Mouse (Mus musculus) heart, embryonic 14.5 days (tissue): Measurements from ENCODE around the gene Il16. TPM values are rescaled to one million over a fixed set of nuclear protein-coding genes. Genes with fewer than 3 reads are reported as not detected.

Experiments used
- ATAC-seq: fragments of 200-750 bp; cut with Nextera tagmentation; 2 replicates; pipeline ENCODE4 v1.8.0; 2017; ENCODE audit warnings: low read depth, moderate TSS enrichment; ENCODE audit not compliant: insufficient number of reproducible peaks, insufficient read depth, low FRiP score
- H3K27ac ChIP-seq, 2 experiments: fragments of 200-500 bp in 1 of 2; fragments of 300-500 bp in 1 of 2; sonication (generic) in 1 of 2; replicated peaks in 1 of 2; 2 replicates each; pipeline ENCODE4 v1.5.1; 2012 to 2014; ENCODE audit warnings: low read depth in 2 of 2, low read length in 2 of 2, control low read depth in 1 of 2, mild to moderate bottlenecking in 1 of 2, mixed read lengths in 1 of 2; ENCODE audit not compliant: control insufficient read depth in 1 of 2, insufficient read depth in 1 of 2
- H3K27me3 ChIP-seq: fragments of 300-500 bp; sonication (generic); 2 replicates; pipeline ENCODE4 v1.6.1; 2014; ENCODE audit warnings: mild to moderate bottlenecking, low read length, control low read depth; ENCODE audit not compliant: control insufficient read depth, insufficient read depth
- H3K36me3 ChIP-seq: fragments of 300-500 bp; sonication (generic); 2 replicates; pipeline ENCODE4 v1.6.1; 2014; ENCODE audit warnings: mild to moderate bottlenecking, control low read depth, low read length, mixed read lengths; ENCODE audit not compliant: control insufficient read depth, insufficient read depth
- H3K4me1 ChIP-seq, 2 experiments: fragments of 200-500 bp in 1 of 2; fragments of 300-500 bp in 1 of 2; sonication (generic) in 1 of 2; 2 replicates each; pipeline ENCODE4 v1.6.1; 2012 to 2014; ENCODE audit warnings: low read length in 2 of 2, control low read depth in 1 of 2, mixed read lengths in 1 of 2; ENCODE audit not compliant: control insufficient read depth in 2 of 2, insufficient read depth in 2 of 2
- H3K4me2 ChIP-seq: fragments of 300-500 bp; sonication (generic); 2 replicates; pipeline ENCODE4 v1.6.1; 2014; ENCODE audit warnings: mild to moderate bottlenecking, low read length
- H3K4me3 ChIP-seq, 2 experiments: fragments of 200-500 bp in 1 of 2; fragments of 300-500 bp in 1 of 2; sonication (generic) in 1 of 2; 2 replicates each; pipeline ENCODE4 v1.5.1; 2012 to 2014; ENCODE audit warnings: low read length in 2 of 2, mild to moderate bottlenecking in 2 of 2, control low read depth in 1 of 2, low read depth in 1 of 2, moderate library complexity in 1 of 2; ENCODE audit not compliant: control insufficient read depth in 1 of 2, insufficient read depth in 1 of 2
- H3K9ac ChIP-seq: fragments of 300-500 bp; sonication (generic); 2 replicates; pipeline ENCODE4 v1.6.1; 2014; ENCODE audit warnings: mild to moderate bottlenecking, low read length
- H3K9me3 ChIP-seq: fragments of 300-500 bp; sonication (generic); 2 replicates; pipeline ENCODE4 v1.6.1; 2016; ENCODE audit warnings: low read length, control low read depth; ENCODE audit not compliant: control insufficient read depth
- WGBS: fragments of 180-500 bp; shearing (Covaris S2); extraction: QIAGEN DNeasy Blood & Tissue Kit; methylation state at CpG from one replicate; pipeline ENCODE4 v1.1.7; 2014; 5-methylcytosine and 5-hydroxymethylcytosine counted together
- polyA plus RNA-seq: library from polyadenylated mRNA; unstranded; fragments of >200 nt; fragmentation: Nextera tagmentation; extraction: Ambion mirVana; gene quantifications from 2 replicates; pipeline ENCODE4 v1.2.1, GENCODE M21; 2014

Gene Il16
- polyA plus RNA-seq, 1 experiment from 2014 or later = 3.2 TPM

DNA sequence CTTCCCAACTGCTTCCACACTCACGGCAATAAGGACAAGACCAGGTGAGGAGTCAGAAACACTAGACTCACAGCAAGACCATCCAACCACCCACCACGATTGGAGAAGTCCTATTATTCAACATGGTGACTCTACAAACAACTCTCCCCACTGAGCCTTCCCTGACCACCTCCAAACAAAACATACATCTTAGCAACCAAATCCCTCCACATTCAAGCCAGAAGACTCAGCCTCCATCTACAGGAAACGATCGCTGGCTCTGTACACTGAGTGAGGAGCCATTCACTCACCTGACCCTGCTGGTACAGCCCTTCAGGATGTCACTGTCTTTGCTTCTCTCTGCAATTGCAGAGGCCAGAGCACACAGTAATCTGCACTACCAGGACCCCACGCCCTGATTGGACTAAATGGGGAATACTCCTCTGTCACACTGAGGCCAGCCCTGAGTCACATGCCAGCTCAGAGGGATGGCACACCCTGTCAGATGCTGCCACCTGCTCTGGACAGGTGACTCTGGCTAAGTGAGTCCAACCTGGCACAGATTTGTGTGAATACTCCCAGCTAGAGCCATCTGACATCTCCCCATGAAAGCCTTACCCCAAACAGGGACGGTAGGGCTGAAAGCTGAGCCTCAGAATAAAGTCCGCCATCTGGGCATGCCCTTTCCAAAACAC is 10.3 kb downstream of the Il16 start:
- WGBS = 86% methylated on average over 7 of the region's 7 CpGs
- Histone ChIP-seq H3K4me3 (no peak overlapping the region), H3K9ac (no peak overlapping the region), H3K4me1 (peaks cover 7 to 12% of the 10 kb centered on the region in 2 experiments; a peak in 3 of 4 replicates), H3K36me3 (no peaks in the 10 kb centered on the region), H3K27me3 (no peaks in the 10 kb centered on the region), H3K4me2 (no peak overlapping the region), H3K9me3 (no peaks in the 10 kb centered on the region), H3K27ac (no peak overlapping the region)
- ATAC-seq = no peak

GRCm38 (mm10) chr7:83734671-83735082 is 10.8 kb downstream of the Il16 start:
- H3K27me3 ChIP-seq = no peaks in the 10 kb centered on the region
- WGBS = 73% methylated on average over 6 of the region's 6 CpGs
- no peaks in the 10 kb centered on the region for H3K9me3 ChIP-seq
- H3K4me3 ChIP-seq = no peak overlapping the region
- no peaks in the 10 kb centered on the region for H3K36me3 ChIP-seq
- no peak for ATAC-seq
- H3K9ac ChIP-seq = no peak overlapping the region
- no peak overlapping the region for H3K27ac ChIP-seq
- H3K4me2 ChIP-seq = no peak overlapping the region
- peaks cover 4 to 7% of the 10 kb centered on the region in 2 experiments; a peak in 3 of 4 replicates for H3K4me1 ChIP-seq

DNA sequence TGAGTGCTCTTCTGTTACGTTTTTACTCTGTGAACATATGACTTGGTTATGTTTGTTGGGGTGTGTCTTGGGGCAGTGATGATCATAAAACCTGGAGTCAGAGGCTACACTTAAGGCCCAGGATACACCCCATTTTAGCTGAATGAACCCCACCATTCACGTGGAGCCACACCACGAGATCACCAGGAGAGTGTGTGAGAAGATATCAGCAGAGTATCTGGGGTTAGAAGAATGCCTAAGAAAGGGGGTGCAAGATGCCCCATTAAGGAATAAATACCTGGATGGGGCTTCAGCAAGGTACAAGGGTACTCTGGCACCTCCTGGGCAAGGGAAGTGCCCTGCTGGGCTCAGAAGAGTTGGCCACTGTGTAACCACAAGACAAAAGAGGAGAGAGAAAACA is 11.3 kb downstream of the Il16 start:
- no peak overlapping the region for H3K27ac ChIP-seq
- H3K4me2 ChIP-seq = no peak overlapping the region
- H3K9ac ChIP-seq = no peak overlapping the region
- peaks cover 4 to 6% of the 10 kb centered on the region in 2 experiments; a peak in 3 of 4 replicates for H3K4me1 ChIP-seq
- H3K9me3 ChIP-seq = no peaks in the 10 kb centered on the region
- H3K4me3 ChIP-seq = no peak overlapping the region
- H3K36me3 ChIP-seq = no peaks in the 10 kb centered on the region
- ATAC-seq = no peak
- 81% methylated on average over 3 of the region's 3 CpGs for WGBS
- H3K27me3 ChIP-seq = no peaks in the 10 kb centered on the region

- no peak overlapping the region for H3K27ac ChIP-seq
- no peak overlapping the region for H3K9ac ChIP-seq
- H3K4me2 ChIP-seq = no peak overlapping the region
- no peaks in the 10 kb centered on the region for H3K9me3 ChIP-seq
- no peak overlapping the region for H3K4me3 ChIP-seq
- no peaks in the 10 kb centered on the region for H3K27me3 ChIP-seq
- no peaks in the 10 kb centered on the region for H3K36me3 ChIP-seq
- H3K4me1 ChIP-seq = no peaks in the 10 kb centered on the region
- no peak for ATAC-seq
- WGBS = 90% methylated on average over 3 of the region's 3 CpGs
Observed at GRCm38 (mm10) chr7:83732781-83733180, 12.7 kb downstream of the Il16 start.

DNA sequence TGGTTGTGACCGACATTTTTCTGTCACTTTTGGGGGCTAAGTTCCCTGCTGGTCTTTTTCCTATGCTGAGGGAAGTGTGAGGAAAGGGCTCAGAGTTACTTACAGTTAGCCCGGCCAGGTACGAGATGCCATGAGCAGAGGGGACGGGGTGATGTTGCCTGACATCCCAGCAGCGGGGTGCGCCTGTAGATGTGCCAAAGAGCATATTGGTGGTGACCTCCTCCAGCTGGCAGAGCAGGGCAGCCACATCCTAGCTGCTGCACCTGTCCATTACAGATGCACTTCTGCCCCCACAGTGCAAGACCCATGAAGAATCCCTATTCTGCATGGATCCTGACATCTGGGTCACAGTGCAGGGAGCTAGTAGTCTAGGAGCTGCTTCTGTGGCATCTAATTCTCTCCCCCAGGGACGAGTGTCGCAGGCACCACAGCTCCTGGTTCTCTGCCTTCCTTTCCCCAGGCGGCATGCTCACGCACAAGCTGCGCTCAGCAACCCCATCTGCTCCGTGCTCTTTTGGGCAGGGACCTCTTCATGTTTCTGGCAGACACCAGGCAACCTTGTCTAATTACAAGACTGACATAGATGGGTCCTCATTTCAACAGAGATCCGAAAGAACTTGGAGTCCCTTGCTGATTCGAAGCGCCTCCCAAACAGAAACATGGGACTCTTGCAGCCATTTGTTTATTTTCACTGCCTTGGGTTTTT is 13.4 kb downstream of the Il16 start:
- Histone ChIP-seq H3K4me1 (no peaks in the 10 kb centered on the region), H3K9me3 (no peaks in the 10 kb centered on the region)
- WGBS = 79% methylated on average over 15 of the region's 15 CpGs

GRCm38 (mm10) chr7:83731297-83731696 is 14.2 kb downstream of the Il16 start:
- H3K4me3 ChIP-seq = no peak overlapping the region
- H3K4me2 ChIP-seq = no peak overlapping the region
- no peak overlapping the region for H3K27ac ChIP-seq
- no peak overlapping the region for H3K9ac ChIP-seq
- H3K36me3 ChIP-seq = no peaks in the 10 kb centered on the region
- ATAC-seq = no peak
- H3K27me3 ChIP-seq = no peaks in the 10 kb centered on the region
- H3K9me3 ChIP-seq = no peaks in the 10 kb centered on the region
- no peaks in the 10 kb centered on the region for H3K4me1 ChIP-seq
- 78% methylated on average over 6 of the region's 6 CpGs for WGBS

More for the DNA sequence above, 13.4 kb downstream of the Il16 start:
- H3K9ac ChIP-seq = no peak overlapping the region
- H3K27ac ChIP-seq = no peak overlapping the region
- ATAC-seq = no peak
- H3K4me3 ChIP-seq = no peak overlapping the region
- no peaks in the 10 kb centered on the region for H3K27me3 ChIP-seq
- H3K4me2 ChIP-seq = no peak overlapping the region
- H3K36me3 ChIP-seq = no peaks in the 10 kb centered on the region

DNA sequence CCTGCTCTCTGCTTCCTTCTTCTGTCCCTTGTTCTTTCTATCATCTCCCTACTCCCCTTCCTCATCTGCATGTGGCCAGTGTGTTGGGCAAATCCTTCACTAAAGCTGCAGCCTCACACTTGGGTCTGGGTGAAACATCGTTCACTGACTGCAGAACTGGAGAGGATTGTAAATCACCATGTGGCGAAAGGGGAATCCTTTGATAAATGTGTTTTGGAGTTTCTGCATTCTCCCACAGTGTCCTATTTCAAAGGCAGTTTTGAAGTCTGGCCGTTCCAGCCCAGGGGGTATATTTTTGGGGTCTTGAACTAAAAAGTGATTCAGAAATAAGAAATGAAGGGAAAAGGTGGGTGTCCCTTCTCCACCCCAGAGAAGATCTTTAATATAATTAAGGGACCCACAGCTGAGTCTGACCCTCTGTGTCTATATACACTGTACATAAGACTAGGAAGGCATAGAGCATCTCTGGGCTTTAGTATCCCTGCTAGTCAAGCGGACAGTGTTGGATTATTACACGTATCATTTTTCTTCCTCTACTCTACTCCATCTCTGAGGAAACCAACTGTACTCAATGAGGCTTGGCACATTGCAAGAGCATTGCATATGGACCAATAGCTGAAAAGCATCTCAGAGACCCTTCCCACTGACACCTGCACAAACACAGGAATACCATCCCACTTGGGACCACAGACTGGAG is 18.4 kb downstream of the Il16 start:
- Histone ChIP-seq H3K9ac (no peak overlapping the region), H3K9me3 (no peaks in the 10 kb centered on the region), H3K36me3 (no peaks in the 10 kb centered on the region), H3K4me1 (0 out of 4 replicates have a peak, but pooled peaks cover 0 to 6% of the 10 kb centered on the region in 2 experiments), H3K27me3 (no peaks in the 10 kb centered on the region), H3K4me2 (no peak overlapping the region), H3K4me3 (no peak overlapping the region), H3K27ac (no peak overlapping the region)
- no peak for ATAC-seq
- WGBS = 65% methylated on average over 5 of the region's 5 CpGs
